Mouse (Mus musculus) urinary bladder, adult 2 months (tissue): ENCODE data around the gene Mybph. TPM values are rescaled to one million over a fixed set of nuclear protein-coding genes. Genes with fewer than 3 reads are reported as not detected.

Source experiments
- DNase-seq: peaks from one replicate; pipeline ENCODE4 v3.0.0; 2022; ENCODE audit warnings: low spot score
- polyA plus RNA-seq: library from polyadenylated mRNA; depleted of rRNA; stranded (reverse); fragments of >200 nt; gene quantifications from 2 replicates; pipeline ENCODE4 v1.2.3, GENCODE M21; 2012; rRNA removed

Gene Mybph
- 0.09 TPM in 1 of 2 replicates, not detected in the other for polyA plus RNA-seq

- no peak for DNase-seq
Observed at GRCm38 (mm10) chr1:134193126-134193525, at the start of gene Mybph. Gene Mybph, plus strand, starts transcription at chr1:134193448.

- no peak for DNase-seq
Observed at GRCm38 (mm10) chr1:134146066-134146465, 47.2 kb upstream of the Mybph start.

GRCm38 (mm10) chr1:134150076-134150475 lies 43.2 kb upstream of the Mybph start:
- no peak for DNase-seq

- DNase-seq: no peak
Observed at GRCm38 (mm10) chr1:134150745-134151144, 42.5 kb upstream of the Mybph start.

GRCm38 (mm10) chr1:134151655-134152412 lies 41.4 kb upstream of the Mybph start:
- DNase-seq: peak; percentile 30

GRCm38 (mm10) chr1:134152626-134153590 lies 40.3 kb upstream of the Mybph start:
- no peak for DNase-seq

- no peak for DNase-seq
Observed at GRCm38 (mm10) chr1:134154121-134154520, 39.1 kb upstream of the Mybph start.

DNA sequence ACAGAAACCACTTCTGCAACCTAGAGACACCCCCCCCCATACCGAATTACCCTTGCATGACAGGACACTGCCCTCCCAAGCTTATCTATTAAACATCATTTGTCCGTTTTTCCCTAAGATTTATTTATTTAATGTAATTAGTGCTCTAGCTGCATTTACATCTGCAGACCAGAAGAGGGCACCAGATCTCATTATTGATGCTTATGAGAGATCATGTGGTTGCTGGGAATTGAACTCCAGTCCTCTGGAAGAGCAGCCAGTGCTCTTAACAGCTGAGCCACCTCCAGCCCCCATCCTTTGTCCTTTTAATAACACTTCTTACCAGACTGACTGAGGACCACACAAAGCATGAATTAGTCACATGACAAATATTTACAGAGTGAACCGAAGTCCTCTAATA lies 38.6 kb upstream of the Mybph start:
- no peak for DNase-seq

DNA sequence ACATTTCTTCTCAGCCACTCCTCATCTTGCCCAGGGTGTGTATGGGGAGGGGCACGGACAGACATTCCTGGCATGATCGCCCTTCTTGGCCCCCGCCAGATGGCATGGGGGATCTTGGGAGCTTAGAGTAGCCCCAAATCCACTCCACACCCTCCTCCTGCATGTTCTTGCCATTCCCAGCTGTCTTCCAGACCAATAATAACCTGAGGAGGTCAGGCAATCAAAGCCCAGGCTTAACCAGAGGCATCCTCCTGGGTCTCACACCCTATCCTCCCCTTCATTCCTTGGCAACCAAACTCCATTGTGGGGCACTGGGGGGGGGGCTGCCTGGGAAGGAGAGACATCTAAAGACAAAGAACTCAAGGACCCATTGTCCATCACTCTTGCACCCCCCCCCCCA lies 32.8 kb upstream of the Mybph start:
- no peak for DNase-seq

- no peak for DNase-seq
Observed at GRCm38 (mm10) chr1:134161399-134161798, 31.8 kb upstream of the Mybph start.

GRCm38 (mm10) chr1:134162510-134163225 lies 30.6 kb upstream of the Mybph start:
- no peak for DNase-seq

DNA sequence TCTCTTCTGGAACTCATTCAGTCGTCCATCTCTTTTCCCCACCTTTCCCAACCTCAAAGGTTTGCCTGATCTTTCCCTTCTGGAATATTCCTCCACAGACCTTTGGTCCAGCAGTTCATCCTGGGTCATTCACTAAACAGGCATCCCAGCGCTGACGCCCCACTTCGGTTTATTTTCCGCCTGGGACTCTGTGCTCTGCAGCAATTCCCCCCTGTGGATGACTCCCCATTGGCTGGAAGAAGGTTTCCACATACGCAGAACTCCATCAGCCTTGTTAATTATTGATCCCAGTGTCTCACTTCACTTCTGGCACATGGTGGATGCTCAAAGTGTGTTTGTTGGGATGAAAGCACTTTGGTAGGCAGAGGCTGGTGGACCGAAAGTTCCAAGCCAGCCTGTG lies 29.8 kb upstream of the Mybph start:
- DNase-seq: no peak

GRCm38 (mm10) chr1:134164454-134164853 lies 28.8 kb upstream of the Mybph start:
- no peak for DNase-seq

- DNase-seq: no peak
Observed at GRCm38 (mm10) chr1:134166547-134166946, 26.7 kb upstream of the Mybph start.

- no peak for DNase-seq
Observed at GRCm38 (mm10) chr1:134167416-134168305, 25.6 kb upstream of the Mybph start.

DNA sequence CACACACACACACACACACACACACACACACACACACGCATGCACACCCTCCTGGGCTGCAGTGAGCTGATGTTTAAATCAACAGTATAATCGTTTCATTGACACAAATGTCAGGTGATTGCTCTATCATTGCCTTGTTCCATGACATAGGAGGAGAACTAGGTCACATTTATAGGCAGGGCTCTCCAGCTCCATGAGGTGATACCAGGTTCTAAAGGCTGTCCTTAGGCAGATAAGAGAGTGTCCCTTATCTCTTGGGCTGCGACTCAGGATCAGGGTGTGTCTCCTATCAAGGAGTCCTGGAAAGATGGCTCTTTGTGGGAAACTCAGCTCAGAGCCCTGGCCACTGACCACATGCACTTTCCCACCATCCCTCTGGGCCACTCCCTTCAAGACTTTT lies 24.7 kb upstream of the Mybph start:
- no peak for DNase-seq

DNA sequence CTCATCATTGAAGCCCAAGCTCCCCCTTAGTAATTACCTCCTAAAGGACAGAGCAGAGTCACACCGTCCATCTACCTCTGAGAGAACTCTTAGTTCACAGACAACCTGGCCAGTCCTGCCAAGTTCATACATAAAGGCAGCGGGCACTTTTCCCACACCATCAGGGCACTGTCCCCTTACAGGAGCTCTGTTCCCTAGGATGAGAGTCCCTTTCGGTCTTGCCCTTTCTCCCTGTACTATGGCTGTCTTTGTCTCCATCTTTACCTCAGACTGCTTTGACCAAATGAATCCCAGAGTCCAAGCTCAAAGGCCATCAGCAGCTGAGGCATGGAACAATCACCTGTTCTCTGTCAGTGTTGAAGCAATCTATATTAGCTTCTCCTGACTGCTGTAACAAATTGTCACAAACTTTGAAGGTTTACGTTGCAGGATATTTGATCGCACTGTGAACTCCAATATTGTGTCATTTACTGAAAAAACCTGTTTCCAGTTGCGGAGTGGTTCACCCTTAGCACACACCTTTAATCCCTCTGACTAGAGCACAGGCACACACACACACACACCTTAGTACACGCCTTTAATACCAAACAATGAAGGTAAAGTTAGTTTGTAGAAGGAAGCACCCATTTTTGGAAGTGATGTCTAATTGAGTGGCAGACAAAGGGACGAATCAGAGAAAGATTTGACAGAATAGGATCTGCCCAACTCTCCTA lies 24.1 kb upstream of the Mybph start:
- no peak for DNase-seq

DNA sequence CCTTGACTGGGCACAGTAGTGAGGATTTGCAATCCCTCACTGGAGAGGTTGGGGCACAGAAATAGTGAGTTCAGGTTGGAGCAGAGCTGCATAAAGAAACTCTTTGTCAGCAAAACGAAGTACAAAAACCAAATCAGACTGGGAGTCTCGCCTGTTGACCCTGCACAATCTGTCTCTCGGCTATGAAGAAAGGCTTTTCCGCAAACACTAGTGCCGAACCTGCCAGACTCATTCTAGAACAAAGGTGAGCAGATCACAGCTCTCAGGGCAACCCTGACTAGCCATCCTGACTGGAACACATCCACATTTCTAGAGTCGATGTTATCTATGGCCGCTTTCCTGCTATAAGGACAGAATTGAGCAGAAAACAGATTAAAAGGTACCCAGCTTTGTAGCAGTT lies 20.2 kb upstream of the Mybph start:
- DNase-seq: no peak

DNA sequence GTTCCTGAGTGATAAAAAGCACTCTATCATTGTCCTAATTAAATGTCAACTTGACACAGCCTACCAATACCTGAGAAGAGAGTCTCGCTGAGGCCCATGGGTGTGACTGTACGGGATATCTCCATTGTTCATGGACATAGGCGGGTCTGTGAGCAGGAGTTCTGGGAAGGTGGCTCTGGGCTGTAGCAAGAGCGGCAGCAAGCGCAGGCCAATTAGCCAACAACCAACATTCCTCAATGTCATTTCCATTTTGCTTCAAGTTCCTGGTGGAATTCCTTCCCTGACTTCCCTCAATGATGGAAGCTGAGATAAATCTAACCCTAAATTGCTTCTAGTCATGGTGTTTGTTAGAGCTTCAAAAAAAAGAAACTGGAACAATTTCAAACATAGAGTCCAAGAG lies 15.3 kb upstream of the Mybph start:
- no peak for DNase-seq

GRCm38 (mm10) chr1:134182025-134182424 lies 11.2 kb upstream of the Mybph start, which contains the start of gene Chil1:
Gene Chil1, plus strand, starts transcription at chr1:134182176.
- no peak for DNase-seq
